Mouse (Mus musculus): ENCODE data around the gene 1700020D05Rik. TPM values are rescaled to one million over a fixed set of nuclear protein-coding genes. Genes with fewer than 3 reads are reported as not detected.
"Not testable (repeated sequence)": the region's sequence is repeated elsewhere in the genome, so short reads cannot be mapped to it uniquely, and the experiment has no call there.

Gene 1700020D05Rik
- polyA plus RNA-seq, 1 experiment from 2014 or later, result 0.25 TPM

DNA sequence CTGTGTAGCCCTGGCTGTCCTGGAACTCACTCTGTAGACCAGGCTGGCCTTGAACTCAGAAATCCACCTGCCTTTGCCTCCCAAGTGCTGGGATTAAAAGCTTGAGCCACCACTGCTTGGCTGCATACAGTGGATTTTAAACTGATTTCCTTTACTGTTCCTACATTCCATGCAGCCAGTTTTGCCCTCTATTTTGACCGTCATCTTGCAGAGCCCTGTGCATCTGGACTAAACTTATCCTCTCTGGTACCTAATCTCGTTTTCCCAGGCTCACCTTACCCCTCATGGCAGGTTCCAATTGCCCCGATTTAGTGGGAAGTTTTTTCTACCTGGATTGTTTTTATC, 9.4 kb upstream of the 1700020D05Rik start:
- Histone ChIP-seq H3K27me3 (ENCODE audit: insufficient read depth, poor library complexity, severe bottlenecking) (no peaks in the 10 kb centered on the region), H3K9me3 (no peaks in the 10 kb centered on the region), H3K4me1 (peaks cover 24% of the 10 kb centered on the region), H3K27ac (no peak overlapping the region), H3K36me3 (no peaks in the 10 kb centered on the region; the same call in 1 of the 2 replicates), H3K4me3 (no peak overlapping the region)
- 81% methylated on average over 3 of the region's 3 CpGs for WGBS
- DNase-seq (ENCODE audit: low spot score), result no peak

DNA sequence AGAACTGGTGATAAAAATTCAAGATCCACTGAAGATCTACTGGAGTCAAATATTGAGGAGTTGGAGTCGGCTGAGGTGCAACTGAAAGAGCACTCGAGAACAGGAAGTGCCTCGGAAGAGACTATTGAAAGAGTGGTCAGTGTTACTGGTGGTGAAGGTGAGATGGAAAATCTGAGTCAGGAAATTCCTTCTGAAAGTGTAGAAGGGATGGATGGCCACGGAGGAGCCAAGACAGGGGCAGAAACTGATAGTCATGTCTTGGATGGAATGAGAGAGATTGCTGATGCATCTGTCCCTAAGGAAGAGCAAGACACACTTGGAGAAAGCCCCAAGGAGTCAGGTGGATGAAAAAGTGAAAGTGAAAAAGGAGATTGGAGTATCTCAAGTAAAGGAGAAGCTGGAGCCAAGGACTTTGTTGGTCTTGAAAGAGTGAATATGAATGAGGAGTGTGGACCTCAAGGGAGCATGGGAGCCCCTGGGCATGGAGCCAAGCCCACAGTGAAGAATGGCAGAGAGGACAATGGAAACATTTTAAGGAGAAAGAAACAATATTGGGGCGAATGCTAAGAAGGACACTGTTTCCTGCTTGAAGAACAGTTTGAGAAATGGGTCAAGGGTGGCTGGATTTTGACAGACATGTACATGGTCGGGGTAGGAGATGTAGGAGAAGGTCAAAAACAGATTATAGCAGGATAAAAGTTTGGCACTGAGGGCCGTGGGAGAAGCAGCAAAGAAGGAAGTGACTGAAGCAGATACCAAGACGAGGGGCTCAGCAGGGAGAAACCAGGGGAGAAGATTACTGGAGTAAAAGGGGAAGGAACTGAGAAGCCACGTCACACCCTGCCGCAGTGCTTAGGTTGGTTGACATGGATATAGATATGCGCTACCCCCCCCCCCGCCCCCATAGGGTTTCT, 8.8 kb upstream of the 1700020D05Rik start:
- no peaks in the 10 kb centered on the region for H3K27me3 ChIP-seq (ENCODE audit: insufficient read depth, poor library complexity, severe bottlenecking)
- H3K27ac ChIP-seq, result no peak overlapping the region
- no peaks in the 10 kb centered on the region; the same call in 1 of the 2 replicates for H3K36me3 ChIP-seq
- H3K9me3 ChIP-seq, result no peaks in the 10 kb centered on the region
- WGBS, result 75% methylated on average over 12 of the region's 12 CpGs
- H3K4me3 ChIP-seq, result no peak overlapping the region
- peaks cover 24% of the 10 kb centered on the region for H3K4me1 ChIP-seq
- DNase-seq (ENCODE audit: low spot score), result no peak

DNA sequence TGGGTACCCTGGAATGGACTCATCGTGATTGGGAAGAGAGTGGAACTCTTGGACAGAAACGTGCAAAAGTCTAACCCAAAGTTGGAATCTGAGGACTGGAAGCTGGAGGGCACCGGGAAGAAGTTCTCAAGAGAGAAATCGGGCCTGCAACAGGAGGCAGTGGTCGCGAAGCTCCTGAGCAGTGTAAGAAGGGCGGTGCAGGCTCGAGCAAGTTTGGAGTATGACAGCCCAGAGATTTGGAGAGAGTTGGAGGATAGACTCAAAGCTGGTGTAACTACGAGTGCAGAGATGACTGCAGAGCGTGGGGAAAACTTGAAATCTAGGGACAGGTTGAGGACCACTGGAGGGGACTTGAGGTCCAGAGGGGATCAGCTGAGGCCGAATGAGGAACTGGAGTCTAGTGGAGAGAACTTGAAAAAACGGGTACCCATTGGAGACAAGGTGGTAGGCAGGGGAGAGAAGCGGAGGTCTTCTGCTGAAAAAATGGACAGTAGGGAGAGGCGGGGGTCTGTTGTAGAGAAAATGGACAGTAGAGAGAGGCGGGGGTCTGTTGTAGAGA, 7.6 kb upstream of the 1700020D05Rik start:
- Histone ChIP-seq H3K4me1 (peaks cover 25% of the 10 kb centered on the region), H3K4me3 (peak overlapping the region; percentile 68)
- 49% methylated on average over 15 of the region's 15 CpGs for WGBS

DNA sequence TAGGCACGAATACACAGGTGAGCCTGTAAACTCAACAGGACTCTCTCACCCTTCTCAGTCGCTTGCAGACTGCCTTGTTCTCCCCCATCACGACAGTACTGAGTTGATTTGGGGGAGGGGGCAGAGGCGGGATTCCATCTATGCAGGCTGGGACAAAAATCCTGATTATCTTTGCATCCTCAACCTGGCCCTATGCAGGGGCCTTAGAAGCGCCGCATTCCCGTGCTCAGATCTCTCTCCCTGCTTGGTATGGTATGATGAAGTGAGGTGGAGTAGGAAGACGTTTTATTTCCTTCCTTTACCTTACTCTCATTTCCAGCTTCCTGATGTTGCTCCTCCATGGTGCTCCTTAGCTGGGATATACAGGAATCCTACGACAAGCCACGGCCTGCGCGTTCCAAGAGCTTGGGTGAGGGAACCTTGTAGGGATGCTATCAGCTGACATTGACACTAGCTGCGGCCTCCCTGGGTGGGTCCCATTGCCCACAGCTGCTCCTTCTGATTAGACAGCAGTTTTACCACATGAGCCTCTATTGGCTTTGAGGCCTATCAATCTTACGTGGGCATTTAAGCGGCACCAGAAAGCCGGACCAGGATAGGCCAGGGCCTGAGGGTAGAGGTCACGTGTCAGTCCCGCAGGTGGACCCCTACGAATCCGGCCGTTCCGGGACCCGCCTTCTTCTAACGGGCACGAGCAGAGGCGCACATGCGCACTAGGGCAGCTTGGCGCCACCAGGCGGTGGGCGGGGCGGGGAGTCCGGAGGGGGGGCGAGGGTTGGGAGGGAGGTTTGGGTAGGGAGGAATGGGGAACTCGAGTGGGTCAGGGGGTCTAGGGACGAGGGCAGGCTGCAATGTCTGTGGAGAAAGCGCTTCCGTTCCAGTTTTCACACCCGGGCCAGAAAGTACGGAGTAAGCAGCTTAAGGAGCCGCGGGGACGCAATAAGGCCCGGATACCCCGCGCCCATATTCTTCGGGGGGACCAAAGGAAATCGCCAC, 6.7 kb upstream of the 1700020D05Rik start, which contains the start of gene Snx32:
Snx32 (minus strand) TSS at position 508 of the 996 bp plus-strand sequence.
- Histone ChIP-seq H3K4me1 (peaks cover 27% of the 10 kb centered on the region), H3K27ac (peak within 1 kb of the TSS; percentile 89), H3K9me3 (no peaks in the 10 kb centered on the region), H3K4me3 (peak within 1 kb of the TSS; percentile 68), H3K27me3 (ENCODE audit: insufficient read depth, poor library complexity, severe bottlenecking) (no peaks in the 10 kb centered on the region), H3K36me3 (no peaks in the 10 kb centered on the region; the same call in 1 of the 2 replicates)
- DNase-seq (ENCODE audit: low spot score), result peak; percentile 99
- 2% methylated on average over 47 of the region's 47 CpGs for WGBS

More for the DNA sequence above, 7.6 kb upstream of the 1700020D05Rik start:
- no peak for DNase-seq (ENCODE audit: low spot score)
- Histone ChIP-seq H3K27ac (peak overlapping the region; percentile 89), H3K27me3 (ENCODE audit: insufficient read depth, poor library complexity, severe bottlenecking) (no peaks in the 10 kb centered on the region), H3K36me3 (no peaks in the 10 kb centered on the region; the same call in 1 of the 2 replicates), H3K9me3 (no peaks in the 10 kb centered on the region)

DNA sequence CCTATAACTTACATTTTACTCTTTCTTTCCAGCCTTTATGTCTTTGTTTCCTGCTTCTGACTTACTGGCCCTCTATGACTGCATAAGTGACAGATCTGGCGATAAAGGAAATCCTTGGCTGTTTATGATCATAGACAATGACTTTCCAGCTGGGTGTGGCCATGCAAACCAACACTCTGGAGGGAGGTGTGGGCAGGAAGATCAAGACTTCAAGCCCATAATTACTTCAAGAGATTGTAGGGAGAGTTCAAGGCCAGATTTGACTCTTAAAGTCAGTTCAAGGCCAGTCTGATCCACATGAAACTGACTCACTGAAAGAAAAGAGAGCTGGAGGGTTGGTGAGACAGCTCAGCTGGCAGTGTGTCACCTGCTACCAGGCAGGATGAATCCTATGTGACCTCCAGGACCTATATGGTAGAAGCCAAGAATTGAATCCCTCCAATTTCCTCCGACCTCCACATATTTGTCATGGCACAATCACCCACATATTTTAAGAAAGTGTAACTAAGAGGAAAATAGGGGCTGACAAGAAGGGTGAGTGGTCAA, 3.2 kb downstream of the 1700020D05Rik start:
- Histone ChIP-seq H3K9me3 (no peaks in the 10 kb centered on the region), H3K4me1 (peaks cover 13% of the 10 kb centered on the region; the same call in 1 of the 2 replicates), H3K27me3 (ENCODE audit: insufficient read depth, poor library complexity, severe bottlenecking) (no peaks in the 10 kb centered on the region), H3K36me3 (peaks cover 38% of the 10 kb centered on the region), H3K4me3 (no peak overlapping the region), H3K27ac (no peak overlapping the region)
- no peak for DNase-seq (ENCODE audit: low spot score)
- WGBS, result 85% methylated on average over 2 of the region's 2 CpGs

DNA sequence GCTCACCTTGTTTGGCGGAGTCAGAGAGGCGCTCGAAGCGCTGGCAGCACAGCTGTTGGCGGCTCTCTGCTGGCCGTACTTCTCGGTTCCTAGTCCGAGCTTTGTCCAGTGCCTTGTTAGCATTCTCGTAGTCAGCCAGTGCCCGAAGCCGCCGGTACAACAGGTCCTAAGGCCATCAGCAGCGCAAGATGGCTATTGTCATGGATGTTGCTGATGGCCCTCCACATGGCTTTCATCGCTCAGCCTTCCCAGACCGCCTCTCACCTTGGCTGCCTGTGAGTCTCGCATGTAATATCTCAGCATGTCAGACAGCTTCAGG, 7.6 kb downstream of the 1700020D05Rik start:
- no peak overlapping the region for H3K4me3 ChIP-seq
- peaks cover 65% of the 10 kb centered on the region for H3K36me3 ChIP-seq
- H3K27me3 ChIP-seq (ENCODE audit: insufficient read depth, poor library complexity, severe bottlenecking), result no peaks in the 10 kb centered on the region
- DNase-seq (ENCODE audit: low spot score), result no peak
- no peaks in the 10 kb centered on the region for H3K9me3 ChIP-seq
- H3K27ac ChIP-seq, result no peak overlapping the region
- H3K4me1 ChIP-seq, result peaks cover 28% of the 10 kb centered on the region
- WGBS, result 87% methylated on average over 16 of the region's 16 CpGs

DNA sequence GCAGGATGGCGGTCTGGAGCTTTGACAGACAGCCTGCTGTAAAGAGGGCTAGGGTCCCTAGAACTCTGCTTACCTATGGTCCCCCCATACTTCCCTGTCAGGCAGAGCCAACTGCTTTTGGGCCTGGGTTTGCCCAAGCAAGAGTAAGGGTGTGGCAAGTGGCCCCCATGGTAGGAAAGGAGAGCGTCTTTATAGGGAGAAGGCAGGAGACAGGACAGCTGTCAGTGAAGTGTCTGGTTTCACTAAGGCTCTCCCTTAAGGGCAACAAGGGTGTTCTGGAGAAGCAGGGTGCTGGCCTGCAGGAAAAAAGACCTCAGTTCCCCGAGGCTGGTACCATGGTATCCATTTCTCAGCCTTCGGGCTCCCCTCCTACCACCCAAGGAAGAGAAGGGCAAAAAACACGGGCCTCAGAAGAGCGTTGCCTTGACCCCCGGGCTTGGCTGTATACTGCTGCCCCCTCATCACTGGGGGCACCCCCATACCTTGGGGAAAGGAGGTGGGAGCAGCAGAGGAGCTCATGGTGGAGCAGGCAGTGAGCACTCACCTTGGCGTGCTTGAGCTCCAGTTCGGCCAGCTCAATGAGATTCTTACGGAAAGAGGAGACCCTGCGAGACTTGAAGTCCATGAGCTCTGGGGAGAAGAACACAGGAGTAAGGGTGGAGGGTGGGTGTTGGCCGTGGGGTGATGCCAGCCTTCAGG, 8.1 kb downstream of the 1700020D05Rik start:
- Histone ChIP-seq H3K36me3 (peaks cover 65% of the 10 kb centered on the region), H3K27ac (peak overlapping the region; percentile 10; the same call in 1 of the 2 replicates)

DNA sequence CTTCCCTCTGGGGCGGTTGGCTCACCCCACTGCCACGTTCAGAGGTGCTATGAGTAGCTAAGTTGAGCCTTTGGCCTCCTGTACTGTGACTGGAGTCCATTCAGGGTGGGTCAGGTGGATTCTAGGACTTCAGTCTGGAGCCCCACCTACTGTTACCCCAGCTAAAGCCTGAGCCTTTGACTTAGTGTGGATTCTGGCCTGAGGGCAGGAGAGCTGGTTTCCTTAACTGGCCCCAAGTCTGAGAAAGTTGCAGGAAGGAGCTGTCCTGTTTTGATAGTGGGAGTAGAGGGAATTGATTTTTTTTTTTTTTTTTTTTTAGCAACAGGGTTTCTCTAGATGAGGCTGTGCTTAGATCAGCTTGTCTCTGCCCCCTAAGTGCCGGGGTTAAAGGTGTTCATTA, 9.3 kb downstream of the 1700020D05Rik start:
- H3K27ac ChIP-seq, result no peak overlapping the region
- H3K4me3 ChIP-seq, result no peak overlapping the region
- 85% methylated on average over 3 of the region's 3 CpGs for WGBS
- H3K36me3 ChIP-seq, result peaks cover 65% of the 10 kb centered on the region
- no peaks in the 10 kb centered on the region for H3K9me3 ChIP-seq
- H3K27me3 ChIP-seq (ENCODE audit: insufficient read depth, poor library complexity, severe bottlenecking), result no peaks in the 10 kb centered on the region
- H3K4me1 ChIP-seq, result peaks cover 29% of the 10 kb centered on the region
- no peak for DNase-seq (ENCODE audit: low spot score)

More for the DNA sequence above, 8.1 kb downstream of the 1700020D05Rik start:
- Histone ChIP-seq H3K27me3 (ENCODE audit: insufficient read depth, poor library complexity, severe bottlenecking) (no peaks in the 10 kb centered on the region), H3K4me3 (no peak overlapping the region), H3K9me3 (no peaks in the 10 kb centered on the region), H3K4me1 (peaks cover 28% of the 10 kb centered on the region)
- no peak for DNase-seq (ENCODE audit: low spot score)
- 79% methylated on average over 12 of the region's 12 CpGs for WGBS

DNA sequence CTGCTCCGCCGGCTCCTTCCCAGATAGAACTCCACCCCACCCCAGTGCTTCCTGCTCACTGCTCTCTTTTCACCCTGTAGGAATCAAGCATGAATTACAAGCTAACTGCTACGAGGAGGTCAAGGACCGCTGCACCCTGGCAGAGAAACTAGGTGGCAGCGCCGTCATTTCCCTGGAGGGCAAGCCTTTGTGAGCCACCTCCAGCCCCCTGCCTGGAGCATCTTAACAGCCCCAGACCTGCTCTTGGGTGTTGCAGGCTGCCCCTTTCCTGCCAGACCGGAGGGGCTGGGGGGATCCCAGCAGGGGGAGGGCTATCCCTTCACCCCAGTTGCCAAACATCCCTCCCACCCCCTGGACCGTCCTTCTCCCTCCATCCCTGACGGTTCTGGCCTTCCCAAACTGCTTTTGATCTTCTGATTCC, 10.3 kb downstream of the 1700020D05Rik start:
- not testable (repeated sequence) for H3K27ac ChIP-seq; H3K27me3 ChIP-seq (ENCODE audit: insufficient read depth, poor library complexity, severe bottlenecking); DNase-seq (ENCODE audit: low spot score); H3K4me3 ChIP-seq; H3K9me3 ChIP-seq
- H3K4me1 ChIP-seq, result peaks cover 37% of the 10 kb centered on the region
- peaks cover 64% of the 10 kb centered on the region for H3K36me3 ChIP-seq
- 77% methylated on average over 9 of the region's 9 CpGs for WGBS

DNA sequence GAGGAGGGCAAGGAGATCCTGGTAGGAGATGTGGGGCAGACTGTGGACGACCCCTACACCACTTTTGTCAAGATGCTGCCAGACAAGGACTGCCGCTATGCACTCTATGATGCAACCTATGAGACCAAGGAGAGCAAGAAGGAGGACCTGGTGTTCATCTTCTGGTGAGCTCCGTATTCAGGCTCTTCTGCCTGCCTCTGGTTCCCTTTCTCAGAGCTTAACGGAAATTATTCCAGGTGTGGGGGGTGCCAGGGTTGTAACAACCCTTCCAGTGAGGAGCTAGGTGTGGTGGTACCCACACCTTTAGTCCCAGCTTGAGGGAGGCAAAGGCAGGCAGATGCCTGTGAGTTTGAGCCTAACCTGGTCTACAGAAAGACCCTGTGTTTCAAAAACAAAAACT, 10.9 kb downstream of the 1700020D05Rik start:
- no peaks in the 10 kb centered on the region for H3K27me3 ChIP-seq (ENCODE audit: insufficient read depth, poor library complexity, severe bottlenecking)
- no peak overlapping the region for H3K27ac ChIP-seq
- peaks cover 37% of the 10 kb centered on the region for H3K4me1 ChIP-seq
- no peak for DNase-seq (ENCODE audit: low spot score)
- H3K36me3 ChIP-seq, result peaks cover 57% of the 10 kb centered on the region
- H3K9me3 ChIP-seq, result no peaks in the 10 kb centered on the region
- H3K4me3 ChIP-seq, result no peak overlapping the region; the same call in 1 of the 2 replicates
- 82% methylated on average over 4 of the region's 4 CpGs for WGBS

DNA sequence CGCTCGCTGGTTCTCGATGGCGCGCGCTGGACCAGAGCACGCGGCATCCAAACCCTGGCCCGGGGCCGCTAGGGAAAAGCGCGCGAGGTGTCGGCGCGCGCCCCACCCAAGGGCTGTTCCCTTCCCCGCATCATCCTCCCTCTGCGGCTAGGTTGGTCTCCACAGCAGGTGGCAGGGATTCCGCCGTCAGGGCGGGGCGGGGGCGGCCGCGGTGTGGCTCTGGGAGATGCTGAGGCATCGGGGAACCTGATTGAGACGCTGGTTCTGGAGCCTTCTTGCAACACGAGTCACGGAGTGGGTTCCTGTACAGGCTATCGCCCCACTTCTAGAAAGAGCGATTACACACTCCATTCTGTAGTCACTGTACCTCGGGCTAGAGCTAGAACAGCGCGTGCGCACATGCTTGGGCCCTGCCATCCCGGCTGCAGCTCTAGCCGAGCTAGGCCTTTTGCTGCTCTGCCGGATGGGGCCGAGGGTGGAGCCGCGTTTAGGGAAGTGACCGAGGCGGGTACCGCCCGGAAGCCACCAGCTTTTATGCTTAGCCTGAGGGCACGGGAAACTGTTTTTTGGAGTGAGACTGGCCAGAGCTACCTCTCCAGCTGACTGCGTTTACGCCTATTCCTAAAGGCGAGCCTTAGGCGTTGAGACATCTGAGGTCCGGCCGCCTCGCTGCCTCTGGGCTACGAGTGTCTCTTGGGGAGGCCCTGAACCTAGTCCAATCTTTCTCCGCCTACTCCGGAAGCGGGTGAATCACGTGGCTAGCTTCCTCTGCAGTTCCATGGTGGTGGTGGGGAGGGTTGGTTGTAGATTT, 12.5 kb downstream of the 1700020D05Rik start:
- no peaks in the 10 kb centered on the region for H3K9me3 ChIP-seq
- peaks cover 47% of the 10 kb centered on the region for H3K36me3 ChIP-seq
- peak overlapping the region; percentile 97 for H3K27ac ChIP-seq
- peak; percentile 95 for DNase-seq (ENCODE audit: low spot score)
- WGBS, result under 1% methylated on average over 59 of the region's 59 CpGs
- no peaks in the 10 kb centered on the region for H3K27me3 ChIP-seq (ENCODE audit: insufficient read depth, poor library complexity, severe bottlenecking)
- H3K4me3 ChIP-seq, result peak overlapping the region; percentile 86
- H3K4me1 ChIP-seq, result peaks cover 42% of the 10 kb centered on the region
